Mouse (Mus musculus) spleen, embryonic (tissue): ENCODE results near the gene Rab8a.
"Not testable (repeated sequence)": the region's sequence is repeated elsewhere in the genome, so short reads cannot be mapped to it uniquely, and the experiment has no call there.

Source experiments
- CTCF ChIA-PET: fragments of 350-600 bp; sonication (Branson Sonifier 250); formaldehyde crosslinking; loops from one replicate; lab custom pipeline; 2022; lab: Charles Lee

The Rab8a gene

DNA sequence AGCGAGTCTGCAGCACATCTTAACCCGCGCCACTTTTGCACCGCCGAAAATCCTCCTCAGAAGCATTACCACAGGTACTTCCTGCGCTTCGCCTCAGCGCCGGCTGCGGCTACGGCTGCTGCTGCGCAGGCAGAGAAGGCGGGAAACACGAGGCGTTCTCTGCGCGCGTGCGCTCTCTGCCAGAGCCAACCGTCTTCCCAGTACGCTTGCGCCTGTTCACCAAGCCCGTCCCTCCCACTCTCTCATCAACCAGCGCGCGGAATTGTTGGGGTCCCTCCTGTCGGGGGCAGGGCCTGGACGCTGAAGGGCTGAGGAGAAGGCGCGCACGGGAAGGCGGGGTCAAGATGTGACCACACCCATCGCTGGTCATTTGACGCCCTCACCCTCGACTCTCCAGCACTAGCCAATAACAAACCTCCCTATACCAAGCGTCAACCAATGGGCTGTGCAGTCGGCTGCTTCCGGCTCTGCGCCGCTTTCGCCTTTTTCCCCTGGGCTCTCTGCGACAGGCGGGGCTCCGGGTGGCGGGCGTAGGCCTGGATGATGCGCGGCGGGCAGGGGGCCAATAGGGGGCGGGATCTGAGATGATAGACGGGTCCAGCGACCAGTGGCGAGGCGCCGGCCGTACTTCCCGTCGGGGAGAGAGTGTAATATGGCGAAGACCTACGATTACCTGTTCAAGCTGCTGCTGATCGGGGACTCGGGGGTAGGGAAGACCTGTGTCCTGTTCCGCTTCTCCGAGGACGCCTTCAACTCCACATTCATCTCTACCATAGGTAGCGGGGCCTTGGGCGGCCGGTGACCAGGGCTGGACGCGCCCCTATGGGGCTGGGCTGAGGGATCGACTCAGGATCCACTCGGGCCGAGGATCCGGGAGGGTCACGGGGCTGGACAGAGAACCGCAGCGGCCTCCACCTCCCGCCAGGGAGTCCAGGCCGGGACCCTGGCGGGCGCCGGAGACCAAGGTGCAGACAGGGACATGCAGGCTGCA, at the start of gene Rab8a:
TSS of gene Rab8a (plus strand) at position 494 of the 991 bp plus-strand sequence.
- CTCF ChIA-PET = no interaction called here

DNA sequence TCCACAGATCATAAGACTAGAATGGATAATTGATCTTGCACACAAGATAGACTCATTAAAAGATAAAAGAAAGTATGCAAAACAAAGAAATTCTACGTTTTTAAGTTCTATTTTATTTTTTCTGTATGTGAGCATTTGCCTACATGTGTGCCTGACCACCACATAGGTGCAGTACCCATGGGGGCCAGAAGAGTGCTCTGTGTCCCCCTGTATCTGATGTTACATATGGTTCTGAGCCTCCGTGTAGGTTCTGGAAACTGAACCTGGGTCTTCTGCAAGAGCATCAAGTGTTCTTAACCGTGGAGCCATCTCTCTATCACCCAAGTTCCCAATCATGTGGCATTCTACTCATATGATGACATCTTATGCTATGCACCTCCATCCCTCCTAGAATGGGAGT, 48.5 kb upstream of the Rab8a start:
- CTCF ChIA-PET = no interaction called here

DNA sequence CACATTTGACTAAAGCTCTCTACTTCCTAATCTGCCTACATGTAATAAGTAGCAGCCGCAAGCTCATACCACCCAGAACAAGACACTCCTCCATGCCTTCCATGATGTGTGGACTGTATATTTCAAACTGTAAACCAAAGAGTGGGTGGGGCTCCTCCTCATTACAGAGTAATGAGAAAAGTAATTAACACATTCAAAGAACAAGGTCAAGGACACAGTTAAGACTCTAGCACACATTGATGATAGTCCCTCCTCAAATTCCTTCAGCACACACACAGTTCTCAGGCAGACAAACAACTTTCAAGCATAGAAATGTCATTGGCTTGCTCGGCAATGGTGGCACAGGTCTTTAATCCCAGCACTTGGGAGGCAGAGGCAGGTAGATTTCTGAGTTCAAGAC, 45.8 kb upstream of the Rab8a start:
- CTCF ChIA-PET = no interaction called here

DNA sequence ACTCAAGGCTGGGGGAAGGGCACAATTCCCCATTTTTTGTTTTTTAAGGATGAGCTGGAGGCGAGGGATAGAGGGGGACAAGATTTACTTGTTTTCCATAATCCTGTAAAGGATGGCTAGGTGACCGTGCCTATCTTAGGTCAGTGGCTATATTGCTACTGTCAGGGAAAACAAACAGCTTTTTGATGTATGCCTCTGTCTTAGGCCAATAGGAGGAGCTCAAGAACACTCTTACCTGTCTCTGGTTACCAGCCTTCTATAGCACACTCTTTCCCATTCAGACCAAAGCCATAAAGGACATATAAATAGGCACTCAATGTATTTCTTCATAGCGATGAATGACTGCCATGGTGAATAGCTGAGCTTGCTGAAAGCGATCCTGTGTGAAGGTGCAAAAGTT, 42.4 kb upstream of the Rab8a start:
- CTCF ChIA-PET = interaction anchor here (0.6 to 1.1 kb wide), 2 partner anchors 40 to 68 kb away, joined by 3 to 6 read pairs; no protein-coding TSS in a partner anchor

DNA sequence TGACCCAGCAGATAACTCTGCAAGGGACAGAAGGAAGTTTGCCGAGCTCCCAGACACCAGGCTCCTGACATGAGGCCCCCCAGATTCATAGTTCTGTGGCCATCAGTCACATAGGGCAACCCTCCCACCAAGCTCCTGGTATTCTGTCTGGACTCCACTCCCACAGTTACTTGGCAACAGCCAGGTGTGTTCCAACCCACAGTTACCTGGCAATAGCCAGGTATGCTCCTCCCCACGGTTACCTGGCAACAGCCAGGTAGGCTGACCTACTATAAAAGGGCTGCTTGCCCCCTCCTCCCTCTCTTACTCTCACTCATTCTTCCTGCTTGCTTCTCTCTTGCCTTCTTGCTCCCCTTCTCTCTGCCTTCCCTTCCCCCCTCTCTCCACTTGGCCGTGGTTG, 39.5 kb upstream of the Rab8a start:
- CTCF ChIA-PET = not testable (repeated sequence)

DNA sequence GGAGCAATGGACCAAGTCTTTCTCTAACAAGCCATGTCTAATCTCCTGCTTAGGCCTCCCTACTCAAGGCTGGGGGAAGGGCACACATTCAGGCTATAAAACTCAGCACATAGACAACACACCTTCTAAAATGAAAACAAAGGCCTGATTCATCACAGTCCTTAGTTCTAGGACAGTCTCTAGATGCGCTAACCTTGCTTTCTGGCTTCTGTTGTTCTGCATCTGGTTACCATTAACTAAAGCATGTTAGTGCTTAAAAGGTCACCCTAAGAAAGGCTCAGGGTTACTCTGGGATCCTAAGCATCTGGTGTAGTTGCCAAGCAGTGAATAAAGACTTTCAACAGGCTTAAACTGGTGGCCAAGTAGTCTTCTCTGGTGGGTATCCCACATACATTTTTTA, 39.0 kb upstream of the Rab8a start:
- CTCF ChIA-PET = no interaction called here

DNA sequence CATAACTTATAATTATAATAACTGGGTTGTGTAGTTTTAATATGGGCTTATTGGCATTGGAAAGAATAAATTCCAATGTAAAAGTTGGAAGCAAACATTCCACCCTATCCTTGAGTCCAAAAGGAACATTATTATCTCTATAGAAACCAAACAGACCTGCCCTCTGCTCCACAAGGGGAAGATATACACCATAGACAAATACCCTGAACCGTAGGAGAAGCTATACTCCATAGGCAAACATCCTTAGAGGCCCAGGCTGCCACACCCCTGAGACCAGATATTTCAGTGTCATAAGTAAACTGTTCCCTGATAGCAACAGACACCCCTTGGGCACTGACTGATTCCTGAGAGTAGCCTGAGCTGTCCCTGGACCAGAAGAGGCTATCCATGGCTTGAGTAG, 33.2 kb upstream of the Rab8a start:
- CTCF ChIA-PET = no interaction called here

DNA sequence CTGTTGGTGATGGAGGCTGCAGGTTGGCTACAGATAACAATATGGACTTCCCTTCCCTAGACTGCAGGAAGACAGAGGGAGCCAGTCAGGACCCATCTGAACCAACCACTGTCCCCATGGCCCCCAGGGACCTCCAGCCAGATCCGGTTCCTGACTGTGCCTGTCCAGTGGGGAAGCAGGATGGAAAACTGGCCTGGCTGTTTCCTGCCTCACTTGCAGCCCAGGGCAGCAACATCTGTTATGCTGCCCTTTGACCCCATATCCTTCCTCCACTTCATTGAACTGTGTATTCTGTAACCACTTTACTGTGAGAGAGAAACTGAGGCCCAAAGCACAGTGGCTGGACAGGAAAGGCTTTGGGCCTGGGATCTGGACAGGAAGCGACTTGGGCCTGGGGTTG, 29.7 kb upstream of the Rab8a start:
- CTCF ChIA-PET = no interaction called here

DNA sequence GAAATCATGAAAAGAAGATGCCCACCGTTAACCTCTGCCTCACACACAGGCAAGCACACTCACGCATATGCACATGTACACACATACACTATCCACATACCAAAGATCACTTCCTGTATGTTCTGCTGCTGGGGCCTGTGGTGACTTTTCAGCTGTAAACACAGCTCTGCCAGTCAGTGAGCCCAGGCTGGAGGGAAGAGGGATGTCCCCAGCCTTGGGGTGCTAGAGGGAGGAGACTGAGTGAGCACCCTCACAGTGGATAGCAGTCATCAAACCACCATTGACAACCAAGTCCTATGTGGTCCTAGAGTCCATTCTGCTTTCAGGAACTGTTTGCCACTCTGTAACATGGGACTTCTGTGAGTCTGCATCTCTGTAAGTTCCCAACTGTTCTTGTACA, 29.1 kb upstream of the Rab8a start:
- CTCF ChIA-PET = no interaction called here

DNA sequence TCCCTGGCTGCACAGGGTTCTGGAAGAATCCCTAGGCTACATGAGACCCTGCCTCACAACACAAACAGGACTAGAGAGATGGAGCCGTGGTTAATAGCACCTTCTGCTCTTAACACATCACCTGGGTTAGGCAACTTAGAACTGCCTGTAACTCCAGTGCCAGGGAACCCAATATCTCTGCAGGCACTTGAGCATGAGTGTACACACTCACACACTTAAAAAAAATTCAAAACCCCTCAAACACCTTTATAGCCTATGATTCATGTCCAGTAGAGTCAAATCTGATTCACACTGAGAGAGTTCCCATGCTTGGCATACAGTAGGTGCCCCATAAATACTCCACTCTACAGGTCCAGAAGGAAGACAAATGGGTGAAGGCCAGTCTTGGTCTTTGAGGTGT, 28.6 kb upstream of the Rab8a start:
- CTCF ChIA-PET = interaction anchor here (0.5 to 0.6 kb wide), 2 partner anchors 9 to 1393 kb away, joined by 3 to 13 read pairs; no protein-coding TSS in a partner anchor

DNA sequence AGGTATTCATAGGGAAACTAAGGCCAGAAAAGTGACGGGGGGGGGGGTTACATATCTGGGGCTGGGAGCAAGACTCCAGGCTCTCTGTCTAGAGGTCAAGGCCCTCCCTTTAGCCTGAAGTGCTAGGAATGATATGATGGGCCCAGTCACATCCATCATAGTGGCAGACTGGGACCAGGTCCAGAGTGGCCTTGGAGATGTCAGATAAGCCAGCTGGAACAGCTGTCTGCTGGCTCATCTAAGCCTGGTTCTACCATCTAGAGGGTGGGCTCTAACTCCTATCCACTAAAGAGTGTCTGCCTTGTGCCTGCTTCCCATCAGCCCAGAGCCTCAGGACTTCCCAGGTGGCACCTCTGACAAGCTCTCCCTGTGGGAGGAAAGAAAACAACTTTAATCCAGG, 28.1 kb upstream of the Rab8a start:
- CTCF ChIA-PET = interaction anchor here (0.5 to 0.6 kb wide), 2 partner anchors 10 to 1394 kb away, joined by 3 to 13 read pairs; no protein-coding TSS in a partner anchor

DNA sequence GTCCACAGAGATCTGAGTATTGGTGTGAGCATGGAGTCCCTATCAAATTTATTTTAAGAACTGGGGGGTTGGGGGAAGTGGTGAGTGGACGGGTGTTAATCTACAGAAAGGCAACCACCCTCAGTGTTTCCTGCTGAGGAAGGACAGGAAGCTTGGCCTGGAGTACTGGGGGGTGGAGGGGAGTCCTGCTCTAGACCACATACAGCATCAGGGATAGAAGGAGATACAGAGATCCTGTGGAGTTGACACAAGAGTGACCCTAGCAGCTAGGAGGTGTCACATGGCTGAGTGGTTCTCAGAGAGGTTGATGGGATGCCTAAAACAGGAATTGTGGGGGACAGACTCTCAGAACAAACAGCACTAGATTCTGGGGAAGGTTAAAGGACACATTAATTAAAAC, 27.5 kb upstream of the Rab8a start:
- CTCF ChIA-PET = no interaction called here

DNA sequence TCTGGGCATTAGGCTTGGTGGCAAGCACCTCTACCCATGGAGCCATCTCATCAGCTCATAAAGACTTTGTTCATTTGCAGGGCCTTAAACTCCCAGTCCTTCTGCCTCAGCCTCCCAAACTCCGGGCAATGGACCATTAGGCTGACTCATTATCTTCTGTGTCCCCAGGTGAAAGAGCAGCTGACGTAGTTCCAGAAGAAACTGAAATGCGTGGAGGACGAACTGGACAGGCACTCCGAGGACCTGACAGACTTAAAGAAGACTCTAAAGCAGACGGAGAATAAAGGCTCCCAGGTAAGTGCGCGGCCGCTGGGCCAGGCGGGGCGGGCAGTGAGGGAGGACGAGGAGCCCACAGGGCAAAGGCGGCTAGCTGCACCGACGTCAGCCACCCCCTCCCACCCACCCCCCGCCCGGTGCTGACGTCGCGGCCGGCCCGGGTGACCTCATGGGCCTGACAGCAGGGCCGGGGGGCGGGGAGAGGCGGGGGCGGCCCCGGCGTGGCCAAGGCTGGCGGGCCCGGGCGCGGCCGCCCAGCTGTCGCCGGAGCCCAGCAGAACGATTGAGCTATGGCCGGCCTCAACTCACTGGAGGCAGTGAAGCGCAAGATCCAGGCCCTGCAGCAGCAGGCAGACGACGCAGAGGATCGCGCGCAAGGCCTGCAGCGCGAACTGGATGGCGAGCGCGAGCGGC, 26.1 kb upstream of the Rab8a start, which contains the start of gene Tpm4:
TSS of gene Tpm4 (plus strand) at position 220 of the 690 bp plus-strand sequence.
- CTCF ChIA-PET = interaction anchor here (0.6 kb wide), 1 partner anchor 624 kb away, joined by 3 read pairs; the partner anchor contains the start of gene Plvap

DNA sequence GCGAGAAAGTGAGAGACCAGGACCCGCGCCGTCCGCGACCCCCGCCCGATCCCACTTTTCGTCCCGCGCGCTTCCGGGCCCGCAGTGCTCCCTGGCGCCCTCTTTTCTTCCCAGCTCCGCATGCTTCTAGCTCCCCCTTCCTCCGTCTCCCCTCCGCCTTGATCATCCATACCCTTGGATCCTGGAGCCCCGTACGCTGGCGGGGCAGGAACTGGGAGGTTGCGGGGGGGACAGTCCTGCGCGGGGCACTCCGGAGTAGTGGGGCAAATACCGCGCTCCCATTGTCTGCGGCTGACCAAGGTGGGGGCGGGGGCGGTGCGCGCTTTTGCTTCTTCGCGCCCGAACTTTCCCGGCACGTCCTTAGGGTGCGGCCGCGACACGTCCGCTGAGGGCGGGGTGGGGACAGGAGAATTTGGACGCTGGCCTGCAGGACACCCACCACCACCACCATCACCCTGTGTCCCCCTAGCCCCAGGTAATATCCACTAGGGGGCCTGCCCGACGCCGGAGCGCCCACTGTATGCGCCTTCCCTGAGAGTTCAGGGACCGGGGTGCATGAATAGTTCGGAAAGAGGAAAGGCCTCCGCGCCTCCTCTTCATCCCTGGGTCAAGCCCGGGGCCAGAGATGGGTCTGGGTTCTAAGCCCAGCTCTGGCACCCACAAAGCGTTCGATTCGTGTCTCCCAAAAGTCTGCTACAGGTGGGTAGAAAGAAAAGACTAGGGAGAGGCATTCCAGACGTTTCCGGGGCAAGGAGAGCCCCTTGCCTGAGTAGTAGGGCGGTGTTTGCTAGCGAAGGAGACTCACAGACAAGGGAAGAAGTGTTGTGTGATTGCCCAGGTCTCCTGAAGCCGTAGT, 25.3 kb upstream of the Rab8a start:
- CTCF ChIA-PET = interaction anchor here (0.6 to 1.1 kb wide), 2 partner anchors 41 to 624 kb away, joined by 3 read pairs; partner anchors contain the start of gene Plvap

DNA sequence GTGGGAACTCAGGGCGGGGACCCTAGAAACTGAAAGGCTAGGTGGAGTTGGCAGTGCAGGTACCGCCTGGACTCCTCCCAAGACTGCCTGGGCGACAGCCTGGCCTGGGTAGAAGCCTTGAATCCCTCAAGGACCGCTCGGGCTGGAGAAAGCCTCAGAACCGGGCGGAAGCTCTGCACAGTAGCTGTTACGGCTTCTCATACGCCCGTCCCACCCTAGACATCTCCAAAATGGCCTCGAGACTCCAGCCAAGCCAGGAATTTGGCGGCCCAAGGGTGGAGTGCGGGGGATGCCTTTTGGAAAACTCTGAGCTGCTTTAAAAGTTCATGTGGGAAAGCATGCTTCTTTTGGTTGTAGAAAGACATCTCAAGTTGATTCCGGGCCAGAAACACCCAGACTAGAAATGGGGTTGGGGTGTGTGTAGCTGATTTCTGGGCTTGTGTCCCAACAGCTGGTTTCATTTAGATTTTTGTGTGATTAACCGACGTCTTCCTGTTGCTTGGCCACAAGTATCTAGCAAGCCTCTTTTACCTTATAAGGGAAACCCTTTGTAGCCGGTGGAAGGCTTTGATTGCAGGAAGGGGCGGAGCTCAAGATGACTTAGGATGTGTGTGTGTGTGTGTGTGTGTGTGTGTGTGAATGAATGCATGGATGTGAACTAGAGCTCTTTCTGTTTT, 24.6 kb upstream of the Rab8a start:
- CTCF ChIA-PET = interaction anchor here (1.1 kb wide), 1 partner anchor 40 kb away, joined by 3 read pairs; no protein-coding TSS in a partner anchor

DNA sequence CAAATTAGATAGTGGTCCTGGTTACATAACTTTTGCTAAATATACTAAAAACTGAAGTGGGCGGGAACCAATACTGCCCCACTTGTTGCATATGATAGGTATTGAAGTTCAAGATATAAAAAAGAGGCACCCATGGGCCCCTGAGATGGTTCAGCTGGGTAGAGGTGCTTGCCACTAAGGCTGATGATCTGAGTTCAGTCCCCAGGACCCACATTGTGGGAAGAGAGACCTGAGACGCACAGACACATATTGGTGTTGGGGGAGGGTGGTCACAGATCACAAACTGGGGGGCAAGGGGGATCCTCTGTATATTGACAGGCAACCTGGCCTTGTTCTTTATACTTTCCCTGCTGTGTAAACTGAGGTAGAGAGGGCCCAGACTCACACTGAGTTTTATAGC, 23.6 kb upstream of the Rab8a start:
- CTCF ChIA-PET = interaction anchor here (0.6 kb wide), 2 partner anchors 179 to 216 kb away, joined by 3 read pairs; no protein-coding TSS in a partner anchor

DNA sequence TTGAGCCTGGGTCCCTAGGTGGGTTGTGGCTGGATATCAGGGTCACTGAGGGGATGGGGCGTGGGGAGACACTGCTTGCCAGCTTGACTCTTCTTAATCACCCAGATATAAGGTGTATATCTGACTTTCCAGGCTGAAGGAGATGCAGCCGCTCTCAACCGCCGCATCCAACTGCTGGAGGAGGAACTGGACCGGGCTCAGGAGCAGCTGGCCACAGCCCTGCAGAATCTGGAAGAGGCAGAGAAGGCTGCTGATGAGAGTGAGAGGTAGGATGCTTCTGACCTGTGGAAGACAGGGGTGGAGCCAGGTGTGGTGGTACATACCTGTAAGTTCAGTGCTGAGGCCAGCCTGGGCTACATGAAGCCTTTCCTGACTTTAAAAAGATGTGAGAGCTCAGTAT, 22.5 kb upstream of the Rab8a start:
- CTCF ChIA-PET = no interaction called here

DNA sequence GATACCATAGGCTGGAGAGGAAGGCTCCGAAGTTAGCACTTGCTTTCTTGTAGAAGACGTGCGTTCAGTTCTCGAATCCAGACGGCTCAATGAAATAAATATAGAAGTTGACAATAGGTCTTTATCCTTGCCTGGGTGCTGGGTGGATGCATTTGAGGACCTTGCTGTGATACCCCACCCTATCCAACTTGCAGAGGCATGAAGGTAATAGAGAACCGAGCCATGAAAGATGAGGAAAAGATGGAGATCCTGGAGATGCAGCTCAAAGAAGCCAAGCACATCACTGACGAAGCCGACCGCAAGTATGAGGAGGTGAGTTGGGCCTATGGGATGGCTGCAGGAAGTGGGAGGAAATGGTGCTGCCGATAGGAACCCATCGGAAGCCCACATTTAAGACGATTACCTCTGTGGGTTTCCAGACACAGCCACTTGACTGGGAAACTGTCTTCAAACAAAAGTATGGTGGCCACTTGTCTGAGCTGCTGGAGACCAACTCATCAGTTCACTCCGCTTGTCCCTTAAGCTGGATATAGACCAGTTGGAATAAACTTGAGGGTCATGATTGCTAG, 17.7 kb upstream of the Rab8a start:
- CTCF ChIA-PET = no interaction called here

DNA sequence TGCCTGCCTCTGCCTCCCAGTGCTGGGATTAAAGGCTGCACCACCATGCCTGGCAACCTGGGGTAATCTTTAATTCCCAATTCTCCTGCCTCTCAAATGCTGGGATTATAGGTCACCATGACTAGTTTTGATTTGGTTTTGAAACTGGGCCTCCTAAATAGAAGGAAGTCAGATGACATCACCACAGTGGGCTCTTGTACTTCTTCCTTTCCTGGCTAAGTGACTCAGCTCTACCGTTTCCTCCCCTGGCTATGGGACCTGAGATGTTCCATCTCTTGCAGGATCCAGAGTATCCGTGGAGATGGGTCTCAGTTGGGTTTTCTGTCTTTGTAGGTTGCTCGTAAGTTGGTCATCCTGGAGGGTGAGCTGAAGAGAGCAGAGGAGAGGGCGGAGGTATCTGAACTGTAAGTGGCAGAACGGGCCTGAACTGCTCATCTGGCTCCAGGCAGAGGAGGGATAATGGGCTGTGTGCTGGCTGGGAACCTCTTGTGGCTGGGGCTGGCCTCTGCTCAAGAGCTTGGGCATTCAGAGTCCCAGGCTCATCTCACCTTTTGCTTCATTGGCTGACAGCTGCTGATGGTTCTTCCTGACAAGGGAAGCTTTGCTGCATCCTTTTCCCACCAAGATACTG, 16.5 kb upstream of the Rab8a start:
- CTCF ChIA-PET = no interaction called here

DNA sequence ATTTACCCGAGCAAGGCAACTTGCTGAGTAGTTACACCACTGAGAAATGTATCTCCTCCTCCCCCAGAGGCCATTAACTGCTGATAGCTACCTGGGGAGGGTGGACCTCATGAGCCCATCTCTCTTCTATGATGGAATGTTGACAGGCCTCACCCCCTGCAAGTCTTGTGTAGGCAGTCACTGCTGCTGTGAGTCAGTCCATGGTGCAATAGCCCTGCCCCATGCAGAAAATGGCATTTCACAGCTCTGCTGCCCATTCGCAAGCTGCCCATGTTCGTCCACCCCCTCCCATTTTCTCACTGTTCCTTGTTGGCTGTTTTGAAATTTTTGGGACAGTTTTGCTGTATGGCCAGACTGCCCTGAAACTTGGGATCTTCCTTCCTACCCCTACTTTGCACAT, 15.5 kb upstream of the Rab8a start:
- CTCF ChIA-PET = no interaction called here
